Mouse (Mus musculus) frontal cortex, postnatal 14 days (tissue): ENCODE measurements around the gene Hist1h4f.

Source experiments
- DNase-seq, 2 experiments: peaks; one replicate each; pipeline ENCODE4 v3.0.0; 2022; ENCODE audit warnings: low spot score in 2 of 2

Gene Hist1h4f

GRCm38 (mm10) chr13:23533560-23534367, 17.7 kb downstream of the Hist1h4f start, which contains the start of gene Hist1h2af:
Hist1h2af (plus strand) TSS chr13:23533906.
- DNase-seq: peak; percentile 54 to 66

- DNase-seq: no peak
These were observed 19.0 kb downstream of the Hist1h4f start for GRCm38 (mm10) chr13:23532262-23533075.

GRCm38 (mm10) chr13:23530901-23531875, 20.3 kb downstream of the Hist1h4f start, which contains the start of gene Hist1h4h:
Hist1h4h (plus strand) TSS chr13:23531050.
- DNase-seq: peak; percentile 96 to 97

DNA sequence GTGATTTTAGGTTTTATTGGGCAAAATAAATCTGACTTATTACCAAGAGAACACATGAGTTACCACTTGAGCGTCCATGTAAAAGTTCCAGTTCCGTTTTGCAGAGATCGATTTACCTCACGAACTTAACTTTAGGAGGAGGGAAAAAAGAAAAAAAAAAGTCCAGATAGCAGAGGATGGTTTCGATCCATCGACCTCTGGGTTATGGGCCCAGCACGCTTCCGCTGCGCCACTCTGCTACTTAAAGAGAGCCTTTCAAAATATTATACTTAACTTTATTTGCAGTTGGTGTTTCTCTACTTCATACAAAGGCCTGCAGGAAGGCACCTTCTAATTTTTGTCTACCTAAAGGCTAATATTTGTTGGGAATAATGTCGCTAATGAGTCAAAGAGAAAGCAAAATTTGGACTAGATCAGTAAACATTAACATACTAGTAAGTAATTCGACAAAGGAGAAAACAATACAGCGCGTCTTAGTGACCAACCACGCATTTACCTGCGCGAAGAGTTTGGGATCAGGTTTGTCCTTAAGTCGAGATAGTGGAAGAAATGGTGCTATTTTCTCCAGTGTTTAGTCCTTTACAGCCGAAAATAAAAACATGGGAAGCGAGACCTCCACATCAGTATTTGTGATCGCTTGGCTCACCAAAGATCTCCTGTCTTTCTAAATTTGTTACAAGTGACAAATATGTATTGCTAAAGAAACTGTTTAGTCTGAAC, 21.1 kb downstream of the Hist1h4f start:
- peak; percentile 54 to 76 for DNase-seq

GRCm38 (mm10) chr13:23529480-23530165, 21.8 kb downstream of the Hist1h4f start:
- DNase-seq: no peak

- no peak for DNase-seq
These were observed 22.4 kb downstream of the Hist1h4f start for GRCm38 (mm10) chr13:23529005-23529404.

DNA sequence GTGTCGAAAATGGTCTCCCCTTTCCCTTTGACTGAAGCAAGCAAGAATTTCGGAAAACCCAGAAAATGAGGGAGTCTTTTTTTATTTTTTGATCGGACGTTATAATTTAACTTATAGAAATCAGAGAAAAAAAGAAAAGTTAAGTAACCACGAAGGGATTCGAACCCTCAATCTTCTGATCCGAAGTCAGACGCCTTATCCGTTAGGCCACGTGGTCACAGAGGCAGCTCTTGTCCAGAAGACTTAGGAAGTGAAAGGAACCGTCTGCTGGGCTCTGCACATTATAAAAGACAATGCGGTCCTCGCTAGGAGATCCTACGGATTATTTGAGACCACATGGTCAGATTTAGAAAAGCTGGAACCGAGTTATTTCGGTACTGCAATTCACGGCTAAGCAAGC, 25.1 kb downstream of the Hist1h4f start:
- DNase-seq: peak; percentile 85 to 96

GRCm38 (mm10) chr13:23525901-23526300, 25.5 kb downstream of the Hist1h4f start:
- no peak for DNase-seq

- peak in 1 of 2 experiments; percentile 50 for DNase-seq
These were observed 26.8 kb downstream of the Hist1h4f start for GRCm38 (mm10) chr13:23524654-23525053.

DNA sequence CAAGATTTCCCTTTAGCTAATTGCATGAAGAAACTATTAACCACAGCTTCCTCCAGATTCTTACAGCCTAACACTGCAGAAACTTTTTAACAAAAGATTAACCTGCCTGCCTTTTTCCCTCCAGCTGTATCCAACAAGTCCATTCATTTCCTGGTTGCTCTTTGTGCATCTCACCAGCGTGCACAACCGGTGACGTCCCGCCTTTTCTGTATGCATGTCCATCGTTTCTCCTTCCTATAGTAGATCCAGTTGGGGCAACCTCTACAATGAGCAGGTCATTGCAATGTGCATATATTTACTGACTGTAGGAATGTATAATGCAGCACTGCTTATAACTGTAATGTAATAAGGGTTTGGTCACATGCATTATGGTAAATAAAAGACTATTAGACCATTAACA, 27.5 kb downstream of the Hist1h4f start:
- no peak for DNase-seq

DNA sequence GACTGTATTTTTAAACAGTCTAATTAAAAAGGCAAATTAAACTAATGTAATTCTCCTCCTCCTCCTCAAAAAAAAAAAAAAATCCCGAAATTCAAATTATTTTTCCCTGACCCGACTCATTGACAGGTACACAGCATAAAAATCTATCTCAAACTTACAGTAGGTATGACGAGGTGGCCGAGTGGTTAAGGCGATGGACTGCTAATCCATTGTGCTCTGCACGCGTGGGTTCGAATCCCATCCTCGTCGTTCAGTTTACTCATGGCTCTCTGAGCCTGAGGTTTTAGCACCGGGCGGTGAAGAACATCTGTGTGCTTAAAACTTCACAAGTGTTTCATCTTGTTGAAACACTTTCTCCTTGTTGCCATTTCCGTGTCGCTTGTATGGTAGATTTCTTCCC, 29.7 kb downstream of the Hist1h4f start:
- DNase-seq: peak; percentile 42 to 74

DNA sequence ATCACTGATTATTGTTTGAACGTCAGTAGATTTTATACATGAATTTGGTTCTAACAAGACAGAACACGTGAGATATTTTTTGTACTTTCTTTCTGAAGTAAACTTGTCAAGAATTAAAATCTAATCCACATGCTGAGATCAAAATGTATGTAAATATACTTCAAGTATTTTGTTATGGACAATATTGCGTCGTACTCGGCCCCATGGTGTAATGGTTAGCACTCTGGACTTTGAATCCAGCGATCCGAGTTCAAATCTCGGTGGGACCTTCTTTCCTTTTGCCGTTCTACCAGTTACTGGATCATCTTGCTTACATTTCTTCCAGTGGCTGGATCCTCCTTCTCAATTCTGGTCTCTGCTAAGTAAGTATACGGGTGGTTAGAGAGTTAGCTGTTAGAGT, 32.0 kb downstream of the Hist1h4f start:
- DNase-seq: peak; percentile 63 to 81

- peak; percentile 50 to 83 for DNase-seq
These were observed 32.6 kb downstream of the Hist1h4f start for GRCm38 (mm10) chr13:23518885-23519284.

DNA sequence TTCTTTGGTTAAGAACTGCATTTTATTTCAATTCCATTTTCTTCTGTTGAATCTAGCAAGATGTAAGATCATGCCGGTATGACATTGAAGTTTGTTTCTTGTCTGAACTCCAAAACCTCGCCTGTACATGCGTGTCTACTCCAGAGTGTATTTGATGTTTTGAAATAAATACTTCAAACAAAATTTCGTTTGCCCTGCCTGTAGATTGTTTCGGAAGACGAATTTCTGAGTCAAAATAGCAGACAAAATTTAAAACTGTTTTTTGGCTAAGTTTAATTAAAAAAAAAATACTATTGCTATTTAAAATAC, 33.2 kb downstream of the Hist1h4f start:
- no peak for DNase-seq

- peak; percentile 83 to 94 for DNase-seq
These were observed 33.7 kb downstream of the Hist1h4f start for GRCm38 (mm10) chr13:23517603-23518294.

- DNase-seq: peak in 1 of 2 experiments; percentile 70
These were observed 34.4 kb downstream of the Hist1h4f start for GRCm38 (mm10) chr13:23516822-23517602.

- DNase-seq: no peak
These were observed 35.4 kb downstream of the Hist1h4f start for GRCm38 (mm10) chr13:23515826-23516620.

- no peak for DNase-seq
These were observed 36.2 kb downstream of the Hist1h4f start for GRCm38 (mm10) chr13:23515281-23515680.
